ENCODE assay signal across 11 mouse cellular contexts in the genomic region with DNA sequence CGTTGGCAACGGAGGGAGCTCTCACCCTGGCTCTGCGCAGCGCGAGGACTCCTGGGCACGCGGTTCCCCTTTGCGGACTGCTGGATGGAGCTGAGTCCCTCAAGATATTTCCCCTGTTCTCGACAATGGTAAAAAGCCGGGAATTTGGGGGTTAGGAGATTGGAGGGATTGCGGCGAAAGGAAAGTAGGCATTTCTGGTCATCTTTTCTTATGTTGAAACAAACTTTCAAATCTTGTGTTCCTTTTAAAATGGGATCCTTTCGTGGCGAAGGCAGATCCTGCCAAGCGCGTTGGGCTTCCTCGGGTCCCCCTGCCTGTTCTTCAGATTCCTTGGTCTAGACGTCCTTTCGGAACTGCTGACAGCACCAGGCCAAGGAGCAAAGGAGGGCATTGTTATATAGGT. TPM values are rescaled to one million over a fixed set of nuclear protein-coding genes. Genes with fewer than 3 reads are reported as not detected.
DNase-seq lines count a peak whose midpoint lies in the region; ATAC-seq lines count a peak whose summit lies in the region.
"Had no signal": no experiment of that assay in that cellular context is flagged by ENCODE, and none has a peak within 500 bp of the region (broad histone marks: within the 10 kb centered on the region; RNA-seq: fewer than 3 reads in every experiment).

No protein-coding gene starts in this region.

- peak; percentile 45 for DNase-seq in forebrain, embryonic 10.5 days (ENCODE audit: extremely low spot score, low spot score)
- no peak for DNase-seq in embryonic facial prominence, embryonic 14.5 days (ENCODE audit: low spot score)
- DNase-seq in hindbrain, embryonic 14.5 days (ENCODE audit: low spot score) = no peak
- DNase-seq in neural tube, embryonic 11.5 days (ENCODE audit: low spot score) = peak; percentile 50
- DNase-seq in cerebellum, adult 9-10 months = no peak
- no peak for DNase-seq in layer of hippocampus, adult 9-11 months
- DNase-seq in natural killer cell, adult 2 months (ENCODE audit: low spot score in 2 of 2) = no peak
- DNase-seq: adrenal gland, adult 8-10 months; lung, adult 2 months had no signal

- no peak overlapping the region for H3K9ac ChIP-seq in forebrain, embryonic 16.5 days (replicated peaks; ENCODE audit: low read depth, low read length)
- no peak overlapping the region for H3K9ac ChIP-seq in embryonic facial prominence, embryonic 14.5 days (ENCODE audit: low read depth, low read length)
- peak overlapping the region; percentile 34; the same call in 1 of the 2 replicates for H3K9ac ChIP-seq in hindbrain, embryonic 14.5 days
- peak overlapping the region; percentile 56 for H3K9ac ChIP-seq in neural tube, embryonic 11.5 days (ENCODE audit: low read length)

- H3K9me3 ChIP-seq in forebrain, embryonic 10.5 days = no peaks in the 10 kb centered on the region
- H3K9me3 ChIP-seq in forebrain, embryonic 16.5 days (ENCODE audit: control insufficient read depth, low read length) = no peaks in the 10 kb centered on the region
- H3K9me3 ChIP-seq in embryonic facial prominence, embryonic 14.5 days (ENCODE audit: control insufficient read depth, low read length) = no peaks in the 10 kb centered on the region
- no peaks in the 10 kb centered on the region for H3K9me3 ChIP-seq in hindbrain, embryonic 14.5 days (ENCODE audit: control insufficient read depth, low read length)
- H3K9me3 ChIP-seq in neural tube, embryonic 11.5 days (ENCODE audit: control insufficient read depth, low read length) = no peaks in the 10 kb centered on the region

- H3K4me2 ChIP-seq in forebrain, embryonic 16.5 days (ENCODE audit: low read length) = no peak overlapping the region
- 0 out of 2 replicates have a peak overlapping the region, but pooled peaks have one; percentile 4 for H3K4me2 ChIP-seq in embryonic facial prominence, embryonic 14.5 days (ENCODE audit: low read depth, low read length)
- peak overlapping the region; percentile 61 for H3K4me2 ChIP-seq in hindbrain, embryonic 14.5 days (replicated peaks)
- peak overlapping the region; percentile 83 for H3K4me2 ChIP-seq in neural tube, embryonic 11.5 days (ENCODE audit: low read depth)

- peaks cover 100% of the 10 kb centered on the region for H3K27me3 ChIP-seq in forebrain, embryonic 10.5 days (ENCODE audit: poor library complexity, severe bottlenecking)
- peaks cover 75% of the 10 kb centered on the region for H3K27me3 ChIP-seq in forebrain, embryonic 16.5 days (replicated peaks; ENCODE audit: control insufficient read depth, insufficient read depth, low read length)
- H3K27me3 ChIP-seq in embryonic facial prominence, embryonic 14.5 days (replicated peaks; ENCODE audit: control insufficient read depth, insufficient read depth, low read length) = peaks cover 100% of the 10 kb centered on the region
- peaks cover 73% of the 10 kb centered on the region for H3K27me3 ChIP-seq in hindbrain, embryonic 14.5 days (ENCODE audit: control insufficient read depth, insufficient read depth, low read length)
- peaks cover 63% of the 10 kb centered on the region for H3K27me3 ChIP-seq in neural tube, embryonic 11.5 days (ENCODE audit: control insufficient read depth, insufficient read depth, low read length)

- peaks cover 89% of the 10 kb centered on the region for H3K4me1 ChIP-seq in forebrain, embryonic 10.5 days
- H3K4me1 ChIP-seq in forebrain, embryonic 16.5 days (replicated peaks; ENCODE audit: control insufficient read depth, insufficient read depth, low read length) = peaks cover 24% of the 10 kb centered on the region
- H3K4me1 ChIP-seq in embryonic facial prominence, embryonic 14.5 days (ENCODE audit: control insufficient read depth, insufficient read depth, low read length) = peaks cover 22% of the 10 kb centered on the region
- H3K4me1 ChIP-seq in hindbrain, embryonic 14.5 days (replicated peaks; ENCODE audit: control insufficient read depth, insufficient read depth, low read length) = peaks cover 15% of the 10 kb centered on the region
- peaks cover 40% of the 10 kb centered on the region for H3K4me1 ChIP-seq in neural tube, embryonic 11.5 days (ENCODE audit: control insufficient read depth, insufficient read depth, low read length)

- no peak for ATAC-seq in forebrain, embryonic 16.5 days
- no peak for ATAC-seq in embryonic facial prominence, embryonic 14.5 days (ENCODE audit: low read depth)
- ATAC-seq in hindbrain, embryonic 14.5 days (ENCODE audit: low FRiP score) = no peak
- ATAC-seq in neural tube, embryonic 11.5 days (ENCODE audit: insufficient read depth, low FRiP score, low TSS enrichment) = no peak

- no peak overlapping the region for H3K27ac ChIP-seq in forebrain, embryonic 10.5 days
- no peak overlapping the region for H3K27ac ChIP-seq in forebrain, embryonic 16.5 days (ENCODE audit: low read length)
- H3K27ac ChIP-seq in embryonic facial prominence, embryonic 14.5 days (replicated peaks; ENCODE audit: low read depth, low read length) = no peak overlapping the region
- H3K27ac ChIP-seq in hindbrain, embryonic 14.5 days = peak overlapping the region; percentile 73; the same call in 1 of the 2 replicates
- peak overlapping the region; percentile 21; the same call in 1 of the 2 replicates for H3K27ac ChIP-seq in neural tube, embryonic 11.5 days (ENCODE audit: low read depth, low read length)

- WGBS in forebrain, embryonic 10.5 days = 1% methylated on average over 19 of the region's 19 CpGs
- WGBS in forebrain, embryonic 16.5 days = 3% methylated on average over 19 of the region's 19 CpGs
- WGBS in embryonic facial prominence, embryonic 14.5 days = 2% methylated on average over 19 of the region's 19 CpGs
- 2% methylated on average over 19 of the region's 19 CpGs for WGBS in hindbrain, embryonic 14.5 days
- 1% methylated on average over 19 of the region's 19 CpGs for WGBS in neural tube, embryonic 11.5 days

- H3K36me3 ChIP-seq in forebrain, embryonic 10.5 days (replicated peaks) = no peaks in the 10 kb centered on the region
- H3K36me3 ChIP-seq in forebrain, embryonic 16.5 days (ENCODE audit: control insufficient read depth, insufficient read depth) = no peaks in the 10 kb centered on the region
- no peaks in the 10 kb centered on the region for H3K36me3 ChIP-seq in embryonic facial prominence, embryonic 14.5 days (ENCODE audit: control insufficient read depth, insufficient read depth, low read length)
- no peaks in the 10 kb centered on the region for H3K36me3 ChIP-seq in hindbrain, embryonic 14.5 days (replicated peaks; ENCODE audit: control insufficient read depth, insufficient read depth)
- H3K36me3 ChIP-seq in neural tube, embryonic 11.5 days (ENCODE audit: control insufficient read depth, insufficient read depth, low read length) = peaks cover 2% of the 10 kb centered on the region; the same call in 1 of the 2 replicates

- peak overlapping the region; percentile 5; the same call in 1 of the 2 replicates for H3K4me3 ChIP-seq in forebrain, embryonic 10.5 days
- no peak overlapping the region for H3K4me3 ChIP-seq in forebrain, embryonic 16.5 days (replicated peaks; ENCODE audit: low read length)
- H3K4me3 ChIP-seq in embryonic facial prominence, embryonic 14.5 days (ENCODE audit: low read depth, low read length) = peak overlapping the region; percentile 45; the same call in 1 of the 2 replicates
- H3K4me3 ChIP-seq in hindbrain, embryonic 14.5 days (replicated peaks; ENCODE audit: low read length) = peak overlapping the region; percentile 45
- H3K4me3 ChIP-seq in neural tube, embryonic 11.5 days (ENCODE audit: low read depth, low read length) = peak overlapping the region; percentile 69

RNA-seq across cellular contexts. Expression of a gene that starts 1.0 kb away (rescaled TPM):
- 1.2 and 1.5 TPM in 2 replicates for polyA plus RNA-seq in forebrain, embryonic 10.5 days (2016; fragmentation: Nextera tagmentation; extraction: Ambion mirVana)
- polyA plus RNA-seq in forebrain, embryonic 16.5 days (2015; fragmentation: Nextera tagmentation; extraction: Ambion mirVana) = 4.1 and 8.1 TPM in 2 replicates
- 0.18 and 0.39 TPM in 2 replicates for polyA plus RNA-seq in embryonic facial prominence, embryonic 14.5 days (2014; fragmentation: Nextera tagmentation; extraction: Ambion mirVana)
- 40.6 and 41.6 TPM in 2 replicates for polyA plus RNA-seq in hindbrain, embryonic 14.5 days (2014; fragmentation: Nextera tagmentation; extraction: Ambion mirVana)
- polyA plus RNA-seq in neural tube, embryonic 11.5 days (2014; fragmentation: Nextera tagmentation; extraction: Ambion mirVana) = 44.0 and 45.8 TPM in 2 replicates
- polyA plus RNA-seq: stomach, embryonic 14.5 days had no signal

Comparison
In these comparisons a context has a peak if more than half of its experiments do, and no peak if none do; other contexts are left out.
1. DNase-seq: peak in forebrain, embryonic 10.5 days (single experiment) and neural tube, embryonic 11.5 days (single experiment); none in embryonic facial prominence, embryonic 14.5 days (single experiment), hindbrain, embryonic 14.5 days (single experiment), cerebellum, adult 9-10 months (single experiment), layer of hippocampus, adult 9-11 months (single experiment) and natural killer cell, adult 2 months (0 of 2).
2. H3K27ac ChIP-seq: peak in hindbrain, embryonic 14.5 days (single experiment) and neural tube, embryonic 11.5 days (single experiment); none in forebrain, embryonic 10.5 days (single experiment), forebrain, embryonic 16.5 days (single experiment) and embryonic facial prominence, embryonic 14.5 days (single experiment).
3. H3K9ac ChIP-seq: peak in hindbrain, embryonic 14.5 days (single experiment) and neural tube, embryonic 11.5 days (single experiment); none in forebrain, embryonic 16.5 days (single experiment) and embryonic facial prominence, embryonic 14.5 days (single experiment).